Mouse (Mus musculus) kidney, adult 9 months (tissue): Measurements from ENCODE around the gene Braf.
"Not testable (repeated sequence)": the region's sequence is repeated elsewhere in the genome, so short reads cannot be mapped to it uniquely, and the experiment has no call there.

ENCODE experiments used
- DNase-seq: peaks from one replicate; pipeline ENCODE4 v3.0.0; 2022

Gene Braf

DNA sequence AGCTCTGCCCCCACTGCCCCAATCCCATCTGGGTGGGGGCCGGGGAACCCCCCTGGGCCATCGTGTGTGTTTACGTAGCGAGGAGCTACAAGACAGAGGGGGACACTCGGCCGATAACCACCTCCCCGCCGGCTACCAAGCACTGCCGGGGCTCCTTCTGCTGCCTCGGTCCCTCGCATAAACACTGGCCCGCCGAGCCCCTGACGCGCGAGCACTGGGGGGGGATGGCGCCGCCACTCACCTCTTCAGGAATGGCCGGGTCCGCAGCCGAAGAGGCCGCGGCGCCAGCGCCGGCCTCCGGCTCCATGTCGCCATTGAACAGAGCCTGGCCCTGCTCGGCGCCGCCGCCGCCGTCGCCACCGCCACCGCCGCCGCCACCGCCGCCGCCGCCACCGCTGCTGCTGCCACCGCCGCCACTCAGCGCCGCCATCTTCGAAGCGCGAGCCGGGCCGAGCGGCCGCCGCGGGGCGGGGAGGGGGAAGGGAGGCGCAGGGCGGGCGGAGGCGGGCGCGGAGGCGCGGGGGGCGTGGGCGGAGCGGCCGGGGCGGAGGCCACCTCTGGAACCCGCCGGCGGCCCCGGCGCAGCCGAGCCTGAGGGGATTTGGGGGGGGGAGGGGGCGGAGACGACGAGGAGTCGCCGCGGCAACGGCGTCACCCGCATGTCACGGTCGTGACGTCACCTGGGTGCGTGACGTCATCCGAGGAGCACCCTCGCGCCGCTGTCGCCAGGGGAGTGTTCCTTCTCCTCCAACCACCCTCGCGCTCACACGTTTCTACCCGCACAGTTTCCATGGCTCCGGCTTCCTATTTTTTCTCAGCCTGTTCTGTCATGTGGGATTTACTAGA lies at the start of gene Braf:
Braf (minus strand) TSS at position 598 of the 846 bp plus-strand sequence.
- DNase-seq: peak; percentile 79

GRCm38 (mm10) chr6:39775029-39775428 lies 49.8 kb upstream of the Braf start:
- no peak for DNase-seq

DNA sequence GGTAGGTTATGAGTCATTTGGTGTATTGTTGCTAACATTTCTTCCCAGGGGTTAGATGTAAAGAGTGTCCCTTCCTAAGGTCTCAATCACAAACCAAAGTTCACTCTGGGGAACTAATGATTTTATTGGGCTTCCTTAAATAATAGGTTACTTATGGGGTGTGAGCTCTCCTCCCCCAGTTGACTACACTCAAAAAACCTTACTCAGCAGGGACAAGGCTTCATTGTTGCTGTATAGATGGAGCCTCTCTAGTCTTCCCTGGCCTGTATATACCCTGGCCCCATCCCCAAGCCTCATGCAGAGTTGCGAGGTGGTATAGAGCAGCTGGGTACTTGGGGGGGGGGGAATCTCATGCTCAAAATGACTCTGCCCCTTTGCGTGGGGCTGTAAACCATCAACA lies 32.0 kb upstream of the Braf start:
- no peak for DNase-seq

DNA sequence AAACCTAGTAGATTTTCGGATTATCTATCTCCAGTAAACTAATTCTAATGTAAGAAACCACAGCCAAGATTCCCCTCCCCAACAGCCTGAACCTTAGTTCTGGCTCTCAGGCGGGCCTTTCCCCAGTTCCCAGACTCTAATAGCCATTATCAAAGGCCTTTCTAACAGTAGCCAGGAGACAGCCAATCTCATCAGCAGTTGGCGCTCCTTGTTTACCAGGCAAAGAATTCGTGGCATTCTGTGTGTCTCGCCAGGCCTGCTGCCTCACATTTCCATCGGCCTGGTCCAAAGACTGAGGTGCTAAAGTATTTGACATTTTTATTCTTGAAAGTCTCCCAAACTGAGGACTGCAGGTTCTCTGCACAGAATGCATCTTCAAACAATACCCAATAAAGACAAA lies 24.6 kb upstream of the Braf start:
- no peak for DNase-seq

GRCm38 (mm10) chr6:39747094-39747493 lies 21.8 kb upstream of the Braf start:
- no peak for DNase-seq

DNA sequence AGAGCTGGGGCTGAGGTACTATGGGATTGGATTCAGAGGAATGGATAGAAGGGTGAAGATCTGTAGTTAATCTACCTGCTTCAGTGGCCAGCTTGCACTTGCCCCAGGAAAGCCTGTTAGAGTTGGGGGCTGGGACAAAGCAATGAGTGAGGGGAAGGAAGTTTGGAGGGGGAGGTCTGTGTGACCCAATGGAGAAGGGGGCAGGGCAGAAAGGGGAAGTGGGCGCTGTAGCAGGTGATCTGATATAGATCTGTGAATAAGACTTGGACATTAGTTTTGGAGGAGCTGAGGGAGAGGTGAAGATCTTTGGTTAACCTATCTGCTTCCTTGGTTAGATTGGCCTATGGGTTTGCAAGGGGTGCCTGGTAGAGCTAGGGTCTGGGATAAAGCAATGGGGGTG lies 20.2 kb upstream of the Braf start:
- DNase-seq: no peak

GRCm38 (mm10) chr6:39739698-39740097 lies 14.4 kb upstream of the Braf start:
- not testable (repeated sequence) for DNase-seq

- DNase-seq: no peak
Measured at GRCm38 (mm10) chr6:39728095-39728494, 2.8 kb upstream of the Braf start.

DNA sequence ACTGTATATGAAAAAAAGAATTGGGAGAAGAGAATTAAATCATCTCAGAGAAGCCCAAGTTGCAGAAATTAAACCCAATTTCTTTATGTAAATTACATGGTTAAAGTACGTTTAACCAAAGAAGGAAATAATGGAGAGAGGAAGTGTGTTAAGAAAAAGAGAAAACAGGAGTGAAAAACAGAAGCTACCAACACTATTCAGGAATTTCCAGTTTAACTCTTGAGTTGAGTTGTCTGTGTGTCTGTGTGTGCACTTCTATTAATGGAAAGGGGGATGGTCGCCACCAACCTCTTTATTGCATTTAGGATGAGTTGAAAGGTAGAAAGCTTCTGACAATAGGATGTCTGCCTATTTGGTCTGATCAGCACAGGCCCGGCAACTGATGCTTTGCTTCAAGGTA lies 886 bp upstream of the Braf start:
- DNase-seq: no peak

DNA sequence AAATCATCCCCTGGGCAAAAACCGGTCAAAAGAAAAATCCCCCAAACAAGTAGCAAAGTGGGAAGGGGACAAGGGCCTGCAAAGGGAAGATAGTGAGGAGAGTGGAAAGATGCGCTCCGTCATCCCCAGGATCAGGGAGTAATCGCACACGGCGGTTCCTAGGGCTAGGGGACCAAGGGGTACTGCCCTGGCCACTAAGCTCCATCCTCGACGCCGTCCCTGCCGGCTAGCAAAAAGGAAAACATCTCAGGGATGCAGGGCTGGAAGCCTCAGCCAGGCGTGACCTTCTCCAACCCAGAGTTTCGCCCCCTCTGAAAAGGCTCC lies 759 bp downstream of the Braf start:
- no peak for DNase-seq

DNA sequence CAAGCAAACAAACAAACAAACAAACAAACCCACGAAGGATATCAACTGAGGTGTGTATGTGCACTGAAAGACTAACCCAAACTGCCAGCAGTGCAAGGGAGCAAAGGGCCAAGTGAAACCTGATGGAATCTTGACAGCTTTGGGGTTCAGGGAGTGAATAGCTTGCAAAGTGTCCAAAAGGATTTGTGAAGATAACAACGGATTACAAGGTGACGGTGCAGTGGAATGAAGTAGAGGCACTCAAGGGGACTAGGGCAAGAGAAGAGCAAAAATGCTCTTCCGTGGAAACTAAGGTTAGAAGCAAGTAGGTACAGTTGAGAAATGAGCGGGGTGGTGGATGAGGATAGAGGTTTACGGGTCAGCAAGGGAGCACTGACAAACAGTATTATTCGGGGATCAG lies 1.2 kb downstream of the Braf start:
- no peak for DNase-seq

DNA sequence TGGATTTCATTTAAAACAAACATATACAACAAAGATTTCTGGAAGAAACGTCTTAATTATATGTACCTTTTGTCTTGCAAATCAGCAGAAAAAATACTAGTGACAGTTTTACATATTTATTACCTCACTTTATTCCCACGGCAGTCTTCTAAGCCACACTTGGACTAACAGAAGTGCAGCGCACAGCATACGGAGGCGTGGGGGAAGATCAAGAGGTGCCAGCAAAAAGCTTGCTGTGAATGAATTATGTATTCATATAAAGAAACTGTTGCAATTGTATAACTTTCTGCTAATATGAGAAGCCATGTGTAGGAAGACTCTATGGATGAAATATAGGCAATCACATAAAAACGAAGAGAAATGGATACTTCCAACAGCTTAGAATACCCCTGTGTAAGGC lies 6.7 kb downstream of the Braf start:
- no peak for DNase-seq

DNA sequence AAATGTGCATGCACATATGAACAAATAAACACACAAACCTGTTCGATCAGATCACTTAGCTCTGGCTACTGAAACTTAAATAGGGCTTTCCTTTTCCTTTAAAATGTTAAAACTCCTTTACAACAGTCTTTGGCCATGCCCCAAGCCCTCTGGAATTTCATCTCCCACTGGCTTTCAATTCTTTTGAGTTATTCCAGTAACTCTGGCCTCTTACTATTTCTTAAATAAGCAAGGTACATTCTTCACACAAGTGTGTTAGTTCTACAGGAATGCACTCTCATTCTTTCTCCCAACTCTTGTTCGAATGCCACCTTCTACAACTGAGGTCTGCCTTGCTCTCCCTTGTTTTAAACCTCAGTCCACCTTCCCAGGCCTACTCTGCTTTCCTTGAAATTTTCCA lies 8.2 kb downstream of the Braf start:
- no peak for DNase-seq

- DNase-seq: no peak
Measured at GRCm38 (mm10) chr6:39714341-39714740, 10.9 kb downstream of the Braf start.

DNA sequence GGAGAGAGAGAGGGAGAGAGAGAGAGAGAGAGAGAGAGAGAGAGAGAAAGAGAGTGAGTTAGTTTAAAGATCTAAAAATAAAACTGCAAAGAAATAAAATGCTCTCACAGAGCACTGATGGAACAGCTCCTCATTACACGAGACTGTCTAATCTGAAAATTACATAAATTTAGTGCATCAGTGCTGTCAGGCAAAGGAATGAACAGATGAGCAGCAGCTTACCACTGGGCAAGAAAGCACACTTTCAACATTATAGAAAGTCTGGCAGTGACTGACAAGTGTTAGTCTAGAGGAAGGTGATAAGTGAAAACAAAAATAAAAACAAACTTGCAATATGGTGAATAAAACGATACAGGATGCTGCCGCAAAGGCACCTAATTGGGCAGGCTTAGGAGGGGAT lies 11.9 kb downstream of the Braf start:
- DNase-seq: no peak

- DNase-seq: no peak
Measured at GRCm38 (mm10) chr6:39705625-39706024, 19.6 kb downstream of the Braf start.

GRCm38 (mm10) chr6:39693126-39693525 lies 32.1 kb downstream of the Braf start:
- DNase-seq: no peak

DNA sequence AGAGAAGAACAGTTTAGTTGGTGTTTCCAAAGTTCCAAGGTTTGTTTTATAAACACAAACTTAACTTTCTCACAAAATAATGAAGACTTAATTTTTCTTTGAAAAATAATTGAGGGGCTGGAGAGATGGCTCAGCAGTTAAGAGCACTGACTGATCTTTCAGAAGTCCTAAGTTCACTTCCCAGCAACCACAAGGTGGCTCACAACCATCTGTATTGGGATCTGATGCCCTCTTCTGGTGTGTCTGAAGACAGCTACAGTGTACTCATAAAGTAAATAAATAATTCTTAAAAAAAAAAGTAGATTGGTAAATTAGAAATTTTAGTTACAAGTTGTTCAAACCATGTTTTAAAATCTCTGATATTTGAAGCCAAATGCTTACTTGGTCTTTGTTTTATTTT lies 38.4 kb downstream of the Braf start:
- DNase-seq: not testable (repeated sequence)

DNA sequence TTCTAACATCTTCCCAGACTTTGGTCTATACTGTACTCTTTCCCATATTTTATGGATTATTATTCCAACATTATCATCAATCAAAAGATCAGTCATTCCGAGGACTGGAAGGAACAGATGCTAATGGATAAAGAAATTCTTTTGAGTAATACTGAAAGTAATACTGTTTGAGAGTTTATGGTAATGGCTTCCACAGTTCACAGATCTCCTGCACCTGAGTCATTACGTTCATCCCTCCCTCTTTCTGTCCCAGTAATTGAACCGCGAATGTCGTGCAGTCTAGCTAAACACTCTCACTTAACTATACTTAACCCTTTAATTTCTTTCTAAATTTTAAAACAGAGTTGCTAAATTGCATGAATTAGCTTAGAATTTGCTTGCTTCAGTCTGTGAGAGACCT lies 43.5 kb downstream of the Braf start:
- no peak for DNase-seq

- no peak for DNase-seq
Measured at GRCm38 (mm10) chr6:39680524-39680923, 44.7 kb downstream of the Braf start.

- peak; percentile 23 for DNase-seq
Measured at GRCm38 (mm10) chr6:39678241-39678640, 47.0 kb downstream of the Braf start.

- DNase-seq: no peak
Measured at GRCm38 (mm10) chr6:39675081-39675480, 50.2 kb downstream of the Braf start.

- peak; percentile 60 for DNase-seq
Measured at GRCm38 (mm10) chr6:39611296-39611695, 114.0 kb downstream of the Braf start.

- DNase-seq: no peak
Measured at GRCm38 (mm10) chr6:39610207-39610606, 115.1 kb downstream of the Braf start.

- DNase-seq: no peak
Measured at GRCm38 (mm10) chr6:39607365-39607764, 117.9 kb downstream of the Braf start.
